Mouse (Mus musculus) megakaryocyte, embryonic 14.5 days (primary cell): ENCODE results near the gene Sdhc.

Source experiments
- FLI1 ChIP-seq: IDR thresholded peaks from 2 replicates; pipeline ENCODE4 v1.6.1; 2012; ENCODE audit warnings: low read length, inconsistent platforms, mixed read lengths
- GATA1 ChIP-seq: IDR thresholded peaks from 3 replicates; pipeline ENCODE4 v1.6.1; 2012; ENCODE audit warnings: mixed read lengths, low read length, inconsistent platforms, borderline replicate concordance

DNA sequence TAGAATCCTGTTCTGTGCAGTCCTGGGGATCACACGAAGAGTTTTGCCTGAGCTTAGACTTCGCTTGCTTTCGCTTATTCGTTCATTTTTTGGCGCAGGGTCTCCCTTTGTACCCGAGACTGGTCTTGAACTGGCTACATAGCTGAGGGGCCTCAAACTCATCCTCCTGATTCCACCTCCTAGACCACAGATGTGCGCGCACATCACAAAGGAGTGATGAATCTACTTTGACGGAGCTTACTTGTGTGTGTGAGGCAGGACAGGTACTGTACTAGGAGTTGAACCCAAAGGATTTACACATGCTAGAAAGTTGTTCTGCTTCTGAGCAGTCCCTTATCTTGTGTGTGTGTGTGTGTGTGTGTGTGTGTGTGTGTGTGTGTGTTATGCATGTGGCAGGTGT, 40.4 kb upstream of the Sdhc start:
- TF ChIP-seq GATA1 (no peak), FLI1 (no peak)
